Mouse (Mus musculus): ENCODE results near the gene Gm44790. TPM values are rescaled to one million over a fixed set of nuclear protein-coding genes. Genes with fewer than 3 reads are reported as not detected.
"Not testable (repeated sequence)": the region's sequence is repeated elsewhere in the genome, so short reads cannot be mapped to it uniquely, and the experiment has no call there.

Gm44790 gene
- total RNA-seq, 1 experiment from 2014 or later, result not detected

- no peak for ATAC-seq (ENCODE audit: extremely low read depth, insufficient number of reproducible peaks, low FRiP score, poor library complexity, severe bottlenecking)
These were observed 36.6 kb downstream of the Gm44790 start for GRCm38 (mm10) chr6:86463079-86463478.

GRCm38 (mm10) chr6:86471317-86471716 lies 44.9 kb downstream of the Gm44790 start:
- no peak for ATAC-seq (ENCODE audit: extremely low read depth, insufficient number of reproducible peaks, low FRiP score, poor library complexity, severe bottlenecking)

GRCm38 (mm10) chr6:86471760-86472099 lies 45.3 kb downstream of the Gm44790 start:
- ATAC-seq (ENCODE audit: extremely low read depth, insufficient number of reproducible peaks, low FRiP score, poor library complexity, severe bottlenecking), result no peak

- ATAC-seq (ENCODE audit: extremely low read depth, insufficient number of reproducible peaks, low FRiP score, poor library complexity, severe bottlenecking), result peak; percentile 88
These were observed 45.9 kb downstream of the Gm44790 start for GRCm38 (mm10) chr6:86472100-86472955.

- no peak for ATAC-seq (ENCODE audit: extremely low read depth, insufficient number of reproducible peaks, low FRiP score, poor library complexity, severe bottlenecking)
These were observed 46.6 kb downstream of the Gm44790 start for GRCm38 (mm10) chr6:86473077-86473476.

GRCm38 (mm10) chr6:86474072-86474471 lies 47.6 kb downstream of the Gm44790 start:
- no peak for ATAC-seq (ENCODE audit: extremely low read depth, insufficient number of reproducible peaks, low FRiP score, poor library complexity, severe bottlenecking)

GRCm38 (mm10) chr6:86474646-86475181 lies 48.3 kb downstream of the Gm44790 start:
- no peak for ATAC-seq (ENCODE audit: extremely low read depth, insufficient number of reproducible peaks, low FRiP score, poor library complexity, severe bottlenecking)

GRCm38 (mm10) chr6:86475462-86476167 lies 49.2 kb downstream of the Gm44790 start:
- no peak for ATAC-seq (ENCODE audit: extremely low read depth, insufficient number of reproducible peaks, low FRiP score, poor library complexity, severe bottlenecking)

- no peak for ATAC-seq (ENCODE audit: extremely low read depth, insufficient number of reproducible peaks, low FRiP score, poor library complexity, severe bottlenecking)
These were observed 50.5 kb downstream of the Gm44790 start for GRCm38 (mm10) chr6:86476931-86477330.

- ATAC-seq (ENCODE audit: extremely low read depth, insufficient number of reproducible peaks, low FRiP score, poor library complexity, severe bottlenecking), result no peak
These were observed 52.9 kb downstream of the Gm44790 start for GRCm38 (mm10) chr6:86479311-86479710.

GRCm38 (mm10) chr6:86479816-86480188 lies 53.3 kb downstream of the Gm44790 start:
- no peak for ATAC-seq (ENCODE audit: extremely low read depth, insufficient number of reproducible peaks, low FRiP score, poor library complexity, severe bottlenecking)

GRCm38 (mm10) chr6:86480189-86480831 lies 53.9 kb downstream of the Gm44790 start:
- ATAC-seq (ENCODE audit: extremely low read depth, insufficient number of reproducible peaks, low FRiP score, poor library complexity, severe bottlenecking), result no peak

GRCm38 (mm10) chr6:86481871-86482270 lies 55.4 kb downstream of the Gm44790 start:
- no peak for ATAC-seq (ENCODE audit: extremely low read depth, insufficient number of reproducible peaks, low FRiP score, poor library complexity, severe bottlenecking)

GRCm38 (mm10) chr6:86485943-86486640 lies 59.6 kb downstream of the Gm44790 start:
- no peak for ATAC-seq (ENCODE audit: extremely low read depth, insufficient number of reproducible peaks, low FRiP score, poor library complexity, severe bottlenecking)

- ATAC-seq (ENCODE audit: extremely low read depth, insufficient number of reproducible peaks, low FRiP score, poor library complexity, severe bottlenecking), result peak; percentile 85
These were observed 61.1 kb downstream of the Gm44790 start for GRCm38 (mm10) chr6:86487358-86488148.

GRCm38 (mm10) chr6:86488149-86488485 lies 61.7 kb downstream of the Gm44790 start:
- no peak for ATAC-seq (ENCODE audit: extremely low read depth, insufficient number of reproducible peaks, low FRiP score, poor library complexity, severe bottlenecking)

- ATAC-seq (ENCODE audit: extremely low read depth, insufficient number of reproducible peaks, low FRiP score, poor library complexity, severe bottlenecking), result peak; percentile 30; the same call in 1 of the 2 replicates
These were observed 63.5 kb downstream of the Gm44790 start for GRCm38 (mm10) chr6:86489945-86490344.

GRCm38 (mm10) chr6:86490413-86490812 lies 64.0 kb downstream of the Gm44790 start:
- not testable (repeated sequence) for ATAC-seq (ENCODE audit: extremely low read depth, insufficient number of reproducible peaks, low FRiP score, poor library complexity, severe bottlenecking)
